Mouse (Mus musculus) layer of hippocampus, adult 8-10 months (tissue): ENCODE results near the gene Gm43552. TPM values are rescaled to one million over a fixed set of nuclear protein-coding genes. Genes with fewer than 3 reads are reported as not detected.
"Not testable (repeated sequence)": the region's sequence is repeated elsewhere in the genome, so short reads cannot be mapped to it uniquely, and the experiment has no call there.

ENCODE experiments used
- DNase-seq, 2 experiments: peaks; one replicate each; pipeline ENCODE4 v3.0.0; 2022; ENCODE audit warnings: low spot score in 2 of 2
- total RNA-seq, 4 experiments: library from RNA; stranded (reverse); gene quantifications; 2 replicates each; pipeline ENCODE4 v1.2.4; 2022

Gm43552 gene
- 1 to 10 TPM in 1 of 4 experiments, not detected in 3; 10.0 TPM for total RNA-seq

GRCm38 (mm10) chr5:65492716-65493531 lies at the start of gene Gm43552:
Gm43552 (minus strand) TSS chr5:65492833.
- DNase-seq, result peak; percentile 96

- DNase-seq, result no peak
These were observed 49.3 kb upstream of the Gm43552 start for GRCm38 (mm10) chr5:65541889-65542288.

GRCm38 (mm10) chr5:65539786-65540185 lies 47.2 kb upstream of the Gm43552 start:
- no peak for DNase-seq

GRCm38 (mm10) chr5:65538829-65539228 lies 46.2 kb upstream of the Gm43552 start:
- DNase-seq, result no peak

DNA sequence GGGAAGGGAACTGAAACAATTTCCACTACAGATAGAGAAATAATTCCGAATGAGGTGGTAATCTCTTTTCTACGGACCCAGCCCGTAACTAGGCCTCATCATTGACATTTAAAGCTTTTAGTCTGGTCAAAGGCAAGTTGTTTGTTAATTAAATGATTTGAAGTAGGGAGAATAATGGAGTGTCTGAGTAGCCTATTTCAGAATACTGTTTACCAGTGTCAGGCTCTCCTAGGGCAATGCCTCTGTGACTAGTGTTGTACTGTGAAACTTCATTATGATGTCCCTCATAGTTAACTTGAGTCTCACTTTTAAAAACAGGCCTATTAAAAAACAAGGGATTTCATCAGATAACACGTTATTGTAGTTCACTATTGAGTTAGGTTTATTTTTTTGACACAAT lies 45.5 kb upstream of the Gm43552 start:
- DNase-seq, result no peak

- no peak for DNase-seq
These were observed 44.9 kb upstream of the Gm43552 start for GRCm38 (mm10) chr5:65537420-65538071.

DNA sequence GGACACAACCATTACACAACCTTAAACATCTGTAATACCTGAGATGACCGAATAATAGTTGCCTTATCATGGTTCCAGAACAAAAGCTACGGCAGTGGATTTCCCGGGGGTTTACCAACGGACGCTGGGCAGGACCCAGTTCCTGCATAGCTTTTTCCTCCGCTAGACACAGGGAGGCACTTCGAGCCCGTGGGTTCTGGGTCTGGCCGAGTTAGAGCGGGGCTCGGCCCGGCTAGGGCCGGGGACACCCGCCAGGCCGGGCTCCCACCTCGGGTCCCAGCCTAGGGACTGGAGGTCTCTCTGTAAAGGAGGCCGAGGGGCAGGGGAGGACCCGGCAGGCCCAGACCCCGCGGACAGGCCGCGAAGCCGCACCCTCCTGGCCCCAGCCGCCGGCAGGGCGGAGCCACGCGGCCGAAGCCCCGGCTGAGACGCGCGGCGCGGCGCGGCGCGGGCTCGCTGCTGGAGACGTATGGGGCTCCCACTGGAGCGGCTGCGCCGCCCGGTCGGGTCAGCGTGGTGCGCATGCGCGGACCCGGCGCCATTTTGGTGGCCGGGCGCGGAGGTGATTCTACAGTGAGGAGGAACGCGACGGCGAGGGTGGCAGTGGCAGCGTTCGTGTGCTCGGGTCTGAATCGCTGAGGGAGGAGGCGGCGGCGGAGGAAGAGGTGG lies 44.3 kb upstream of the Gm43552 start, which contains the start of the genes Smim14 and Ube2k:
Gene Smim14, minus strand, starts transcription at position 434 of the 669 bp plus-strand sequence.
Gene Ube2k, plus strand, starts transcription at position 483 of the 669 bp plus-strand sequence.
- DNase-seq, result peak; percentile 87 to 93

GRCm38 (mm10) chr5:65536068-65536465 lies 43.4 kb upstream of the Gm43552 start:
- not testable (repeated sequence) for DNase-seq

DNA sequence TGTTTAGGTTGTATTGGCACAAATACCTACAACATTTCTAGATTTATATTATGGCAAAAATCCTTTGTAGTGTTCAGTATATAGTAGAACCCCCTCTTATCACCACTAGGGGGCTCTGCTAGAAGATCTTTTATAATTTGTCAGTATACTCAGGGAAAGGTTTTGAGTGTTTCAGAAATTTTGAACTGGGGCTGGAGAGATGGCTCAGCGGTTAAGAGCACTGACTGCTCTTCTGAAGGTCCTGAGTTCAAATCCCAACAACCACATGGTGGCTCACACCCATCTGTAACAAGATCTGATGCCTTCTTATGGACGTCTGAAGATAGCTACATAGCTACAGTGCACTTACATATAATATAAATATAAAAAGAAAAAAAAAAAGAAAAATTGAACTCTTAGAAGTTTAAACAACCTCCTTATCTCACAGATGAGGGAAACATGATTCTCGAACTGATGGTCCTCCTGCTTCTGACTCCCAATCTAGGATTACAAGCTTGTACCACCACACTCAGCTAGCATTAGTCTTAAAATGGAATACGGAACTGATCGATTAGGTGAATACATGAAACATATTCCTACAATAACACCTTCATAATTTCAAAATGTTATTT lies 42.9 kb upstream of the Gm43552 start:
- peak in 1 of 2 experiments; percentile 9 for DNase-seq

DNA sequence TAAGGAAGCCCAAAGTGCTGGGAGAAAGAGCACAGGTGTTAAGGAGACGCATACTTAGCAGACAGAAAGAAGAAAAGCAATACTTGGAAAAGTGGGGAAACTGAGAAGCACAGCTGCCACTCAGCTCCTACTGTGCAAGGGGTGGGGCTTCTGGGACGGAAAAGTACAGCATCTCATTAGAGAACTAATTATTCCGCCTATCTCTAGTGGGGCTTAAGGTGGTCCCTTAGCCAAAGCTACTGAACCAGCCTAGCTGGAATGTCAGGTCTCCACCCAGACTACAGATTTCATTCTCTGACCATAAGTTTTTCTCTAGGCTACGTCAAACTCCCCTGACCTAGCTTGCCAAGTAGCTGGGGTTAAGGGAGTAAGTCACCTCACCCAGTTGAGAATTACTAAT lies 41.9 kb upstream of the Gm43552 start:
- no peak for DNase-seq

DNA sequence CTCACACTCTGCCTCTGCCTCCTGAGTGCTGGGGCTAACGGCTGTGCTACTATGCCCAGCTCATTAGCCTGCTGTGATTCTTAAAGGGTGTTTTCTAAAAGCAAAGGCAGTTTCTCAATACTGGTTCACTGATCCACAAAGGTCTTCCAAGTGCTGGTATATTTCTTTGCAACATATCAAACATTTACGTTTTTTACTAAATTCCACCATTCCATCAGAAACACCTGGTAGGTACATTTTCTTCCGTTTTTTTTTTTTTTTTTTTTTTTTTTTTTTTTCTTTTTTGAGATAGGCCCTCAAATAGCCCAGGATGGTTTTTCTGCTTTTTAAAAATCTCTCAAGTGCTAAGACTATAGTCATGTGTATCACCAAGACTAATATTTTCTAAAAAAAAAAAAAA lies 38.6 kb upstream of the Gm43552 start:
- DNase-seq, result no peak

DNA sequence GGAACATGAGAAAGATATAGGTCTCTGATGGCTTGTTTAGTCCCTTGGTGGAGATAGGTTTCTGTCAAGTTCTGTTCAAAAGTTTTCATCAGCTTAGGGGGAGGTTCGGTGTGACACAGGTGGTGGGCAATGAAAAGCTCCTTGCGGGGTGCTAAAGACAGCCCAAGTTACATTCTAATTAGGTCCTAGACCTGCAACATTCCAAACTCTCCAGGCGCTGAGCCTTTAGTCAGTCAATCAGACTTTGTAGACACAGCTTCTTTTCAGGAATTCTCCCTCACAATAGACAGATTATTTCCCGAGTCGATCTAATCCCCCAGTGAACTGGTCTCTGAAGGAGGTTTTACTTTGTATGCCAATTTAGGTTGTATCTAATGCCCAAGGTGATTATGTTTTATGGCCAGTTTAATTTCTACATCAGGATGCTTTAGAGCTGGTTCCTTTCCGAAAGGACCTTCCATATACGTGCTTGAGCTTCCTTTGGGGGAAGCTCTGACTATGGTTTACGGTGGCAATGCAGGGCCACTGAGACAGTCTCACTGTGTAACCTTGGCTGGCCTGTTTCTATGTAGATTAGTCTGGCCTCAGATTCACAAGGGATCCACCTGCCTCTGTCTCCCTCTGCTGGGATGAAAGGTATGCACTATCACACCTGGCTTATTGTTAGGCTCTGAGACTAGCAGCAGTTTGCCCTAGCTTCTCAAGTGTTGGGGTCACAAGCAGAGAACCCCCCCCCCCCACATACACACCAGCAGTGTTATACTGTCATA lies 33.2 kb upstream of the Gm43552 start:
- DNase-seq, result no peak

DNA sequence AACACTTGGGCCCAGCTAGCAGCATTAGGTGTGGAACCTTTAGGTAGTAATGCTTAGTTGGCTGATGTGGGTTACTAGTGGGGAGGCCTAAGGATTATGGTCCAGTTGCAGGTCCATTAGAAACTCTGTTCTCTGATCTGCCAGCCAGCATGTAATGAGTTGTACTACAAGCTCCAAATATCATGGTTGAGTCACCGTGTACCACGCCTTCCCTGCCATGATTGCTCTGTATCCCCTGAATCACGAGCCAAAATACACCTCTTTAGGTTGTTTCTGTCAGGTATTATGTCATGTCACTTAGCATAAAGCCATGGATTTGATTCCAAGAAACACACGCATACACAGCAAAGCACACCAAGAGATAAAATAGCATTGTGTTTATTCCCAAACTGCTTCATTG lies 32.2 kb upstream of the Gm43552 start:
- DNase-seq, result no peak

DNA sequence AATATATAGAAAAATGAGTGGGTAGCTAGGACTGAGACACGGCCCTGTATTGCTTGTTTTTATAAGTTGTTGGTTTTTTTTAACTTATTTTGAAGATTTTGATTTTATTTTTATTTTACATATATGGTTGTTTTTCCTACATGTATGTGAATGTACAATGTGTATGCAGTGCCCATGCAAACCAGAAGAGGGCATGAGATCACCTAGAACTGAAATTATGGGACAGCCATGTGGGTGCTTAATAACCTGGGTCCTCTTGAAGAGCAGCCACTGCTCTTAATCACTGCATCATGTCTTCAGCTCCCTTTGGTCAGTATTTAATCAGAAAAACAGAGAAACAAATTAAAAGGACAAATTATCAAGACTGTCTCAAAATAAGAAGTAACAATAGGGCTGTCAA lies 29.2 kb upstream of the Gm43552 start:
- DNase-seq, result no peak

DNA sequence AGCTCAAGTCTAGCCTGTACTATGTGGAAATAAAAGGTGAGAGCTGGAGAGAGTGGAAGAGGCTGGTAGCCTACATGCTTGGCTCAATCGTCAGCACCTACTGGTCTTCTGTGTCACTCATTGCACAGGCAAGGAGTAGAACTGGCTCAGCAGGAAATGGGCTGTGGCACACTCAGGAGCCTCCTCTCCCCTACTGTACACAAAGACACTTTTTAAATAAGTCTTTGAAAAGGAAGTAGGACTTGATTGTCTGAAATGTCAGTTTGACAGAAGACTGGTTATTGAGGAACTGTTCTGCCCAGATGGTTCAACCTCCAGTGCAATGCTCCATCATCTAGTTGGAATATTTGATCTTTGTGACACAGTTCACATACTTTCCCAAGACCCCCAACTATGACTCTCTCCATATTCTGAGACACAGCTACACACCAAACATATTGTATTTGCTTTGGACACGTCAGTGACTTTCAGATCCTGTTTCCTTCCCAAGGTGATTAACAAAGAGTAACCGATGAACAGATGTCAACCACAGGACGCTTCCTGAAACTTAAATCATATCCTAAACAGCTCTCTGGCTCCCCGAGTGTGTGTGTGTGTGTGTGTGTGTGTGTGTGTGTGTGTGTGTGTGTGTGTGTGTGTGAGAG lies 22.1 kb upstream of the Gm43552 start:
- no peak for DNase-seq

DNA sequence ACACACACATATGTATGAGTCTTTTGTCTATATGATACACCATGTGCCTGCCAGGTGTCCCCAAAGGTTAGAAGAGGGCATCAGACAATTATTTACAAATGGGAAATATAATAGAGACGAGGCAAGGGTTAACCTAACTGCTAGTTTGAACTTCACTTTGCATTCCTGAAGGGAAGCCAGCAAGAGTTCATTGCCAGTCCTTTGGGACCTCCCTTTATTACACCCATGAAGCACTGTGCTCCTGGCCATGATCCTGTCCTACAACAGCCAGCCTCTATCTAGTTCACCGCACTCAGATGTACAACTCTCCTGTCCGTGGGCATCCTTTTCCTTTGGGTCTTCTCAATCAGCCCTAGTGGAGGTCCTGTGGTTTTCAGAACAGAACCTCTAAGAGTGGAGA lies 20.9 kb upstream of the Gm43552 start:
- no peak for DNase-seq

DNA sequence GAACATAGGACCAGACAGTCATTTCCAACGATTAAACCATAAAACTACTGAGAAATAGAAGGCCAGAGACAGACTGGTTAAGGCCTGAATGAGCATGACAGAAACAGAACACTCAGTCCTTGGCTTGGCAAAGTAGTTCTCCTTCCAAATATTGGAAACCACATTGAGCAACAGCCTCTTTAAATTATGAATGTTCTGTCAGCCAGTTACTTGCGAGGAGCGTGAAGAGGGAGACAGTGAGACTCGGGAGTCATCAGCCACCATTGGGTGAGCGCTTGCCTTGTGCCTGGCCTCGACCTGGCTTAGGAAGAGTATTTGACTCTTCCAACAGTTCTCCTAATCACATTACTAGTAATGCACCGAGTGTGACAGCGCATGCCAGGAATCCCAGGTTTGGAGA lies 15.8 kb upstream of the Gm43552 start:
- no peak for DNase-seq

- no peak for DNase-seq
These were observed 13.2 kb upstream of the Gm43552 start for GRCm38 (mm10) chr5:65505786-65506185.

DNA sequence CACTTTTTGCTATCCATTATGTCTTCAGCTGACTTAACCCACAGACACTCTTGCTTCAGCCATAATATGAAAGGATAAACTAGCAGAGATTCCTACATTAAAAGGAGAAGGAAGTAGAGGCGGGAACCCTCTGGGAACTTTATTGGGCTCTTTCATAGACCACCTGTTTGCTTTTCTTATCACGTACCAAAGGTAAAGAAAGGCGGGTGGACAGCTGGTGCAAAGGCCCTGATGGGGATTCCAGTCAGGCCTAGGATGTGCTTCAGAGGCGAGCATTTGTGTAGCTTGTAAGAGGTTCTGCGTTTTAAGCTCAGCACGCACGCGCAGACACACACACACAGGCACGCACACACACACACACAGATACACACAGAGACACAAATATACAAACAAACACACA lies 8.8 kb upstream of the Gm43552 start:
- no peak for DNase-seq

DNA sequence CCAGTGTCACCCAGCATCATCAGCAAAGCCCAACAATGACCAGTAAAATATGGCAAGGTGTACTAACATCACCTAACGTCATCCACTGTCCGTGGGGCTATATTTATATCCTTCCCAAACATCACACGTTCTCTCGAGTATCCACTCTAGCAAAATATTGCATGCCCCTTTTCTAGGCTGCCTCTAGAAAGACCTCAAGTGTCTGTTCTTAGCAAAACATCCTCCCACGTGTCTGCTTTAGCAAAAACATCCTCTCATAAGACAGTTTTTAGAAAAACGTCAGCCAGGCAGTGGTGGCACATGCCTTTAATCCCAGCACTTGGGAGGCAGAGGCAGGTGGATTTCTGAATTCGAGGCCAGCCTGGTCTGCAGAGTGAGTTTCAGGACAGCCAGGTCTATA lies 7.6 kb upstream of the Gm43552 start:
- DNase-seq, result no peak
